Mouse (Mus musculus) naive thymus-derived CD4-positive, alpha-beta T cell, adult 2 months (primary cell): Measurements from ENCODE around the gene Hsd17b7.

ENCODE experiments used
- DNase-seq: peaks from one replicate; pipeline ENCODE4 v3.0.0-alpha.2; 2011; ENCODE audit warnings: low read depth

Gene Hsd17b7

GRCm38 (mm10) chr1:169934005-169934725 lies 34.9 kb downstream of the Hsd17b7 start:
- DNase-seq = peak; percentile 64

GRCm38 (mm10) chr1:169932122-169932746 lies 36.8 kb downstream of the Hsd17b7 start:
- no peak for DNase-seq

GRCm38 (mm10) chr1:169931698-169932097 lies 37.3 kb downstream of the Hsd17b7 start:
- no peak for DNase-seq

- DNase-seq = no peak
These were observed 40.5 kb downstream of the Hsd17b7 start, which contains the start of gene Ccdc190 for GRCm38 (mm10) chr1:169928454-169928971. Ccdc190 (plus strand) TSS chr1:169928648.

- DNase-seq = no peak
These were observed 41.2 kb downstream of the Hsd17b7 start for GRCm38 (mm10) chr1:169927753-169928369.

- no peak for DNase-seq
These were observed 44.5 kb downstream of the Hsd17b7 start for GRCm38 (mm10) chr1:169924567-169924966.

- peak; percentile 13 for DNase-seq
These were observed 47.3 kb downstream of the Hsd17b7 start for GRCm38 (mm10) chr1:169921710-169922211.

GRCm38 (mm10) chr1:169919211-169919610 lies 49.8 kb downstream of the Hsd17b7 start:
- peak; percentile 27 for DNase-seq

- DNase-seq = no peak
These were observed 51.0 kb downstream of the Hsd17b7 start for GRCm38 (mm10) chr1:169917998-169918397.

GRCm38 (mm10) chr1:169917115-169917796 lies 51.8 kb downstream of the Hsd17b7 start:
- DNase-seq = no peak

- no peak for DNase-seq
These were observed 52.4 kb downstream of the Hsd17b7 start for GRCm38 (mm10) chr1:169916659-169917058.

GRCm38 (mm10) chr1:169911526-169911925 lies 57.5 kb downstream of the Hsd17b7 start:
- DNase-seq = no peak

GRCm38 (mm10) chr1:169910751-169911150 lies 58.3 kb downstream of the Hsd17b7 start:
- DNase-seq = no peak

- no peak for DNase-seq
These were observed 59.4 kb downstream of the Hsd17b7 start for GRCm38 (mm10) chr1:169909659-169910058.

- no peak for DNase-seq
These were observed 59.9 kb downstream of the Hsd17b7 start for GRCm38 (mm10) chr1:169909163-169909562.

- no peak for DNase-seq
These were observed 68.2 kb downstream of the Hsd17b7 start for GRCm38 (mm10) chr1:169900771-169901336.
